Mouse (Mus musculus): ENCODE measurements around the gene Olfr1382.
"Not testable (repeated sequence)": the region's sequence is repeated elsewhere in the genome, so short reads cannot be mapped to it uniquely, and the experiment has no call there.

Olfr1382 gene

GRCm38 (mm10) chr11:49527947-49528346 is at the start of gene Olfr1382:
Olfr1382 (plus strand) TSS chr11:49528247.
- no peak for DNase-seq (ENCODE audit: low read depth, low spot score)

GRCm38 (mm10) chr11:49485973-49486372 is 42.1 kb upstream of the Olfr1382 start:
- DNase-seq (ENCODE audit: low read depth, low spot score) = no peak

- DNase-seq (ENCODE audit: low read depth, low spot score) = not testable (repeated sequence)
These were observed 39.3 kb upstream of the Olfr1382 start, which contains the start of gene Olfr1385 for GRCm38 (mm10) chr11:49488770-49489169. Olfr1385 (plus strand) TSS chr11:49489070.

- DNase-seq (ENCODE audit: low read depth, low spot score) = no peak
These were observed 10.0 kb upstream of the Olfr1382 start for GRCm38 (mm10) chr11:49518086-49518485.

GRCm38 (mm10) chr11:49519348-49519747 is 8.7 kb upstream of the Olfr1382 start, which contains the start of gene Olfr1383:
Olfr1383 (plus strand) TSS chr11:49519648.
- no peak for DNase-seq (ENCODE audit: low read depth, low spot score)

- DNase-seq (ENCODE audit: low read depth, low spot score) = no peak
These were observed 4.7 kb downstream of the Olfr1382 start for GRCm38 (mm10) chr11:49532761-49533160.

- DNase-seq (ENCODE audit: low read depth, low spot score) = not testable (repeated sequence)
These were observed 8.6 kb downstream of the Olfr1382 start for GRCm38 (mm10) chr11:49536631-49537030.

- DNase-seq (ENCODE audit: low read depth, low spot score) = not testable (repeated sequence)
These were observed 15.1 kb downstream of the Olfr1382 start, which contains the start of gene Olfr1381 for GRCm38 (mm10) chr11:49543149-49543548. Olfr1381 (plus strand) TSS chr11:49543449.

- not testable (repeated sequence) for DNase-seq (ENCODE audit: low read depth, low spot score)
These were observed 26.0 kb downstream of the Olfr1382 start for GRCm38 (mm10) chr11:49554033-49554432.

GRCm38 (mm10) chr11:49556578-49556977 is 28.5 kb downstream of the Olfr1382 start, which contains the start of gene Olfr1380:
Olfr1380 (plus strand) TSS chr11:49556878.
- not testable (repeated sequence) for DNase-seq (ENCODE audit: low read depth, low spot score)

GRCm38 (mm10) chr11:49575054-49575453 is 47.0 kb downstream of the Olfr1382 start:
- DNase-seq (ENCODE audit: low read depth, low spot score) = not testable (repeated sequence)

GRCm38 (mm10) chr11:49580452-49580851 is 52.4 kb downstream of the Olfr1382 start:
- DNase-seq (ENCODE audit: low read depth, low spot score) = not testable (repeated sequence)

Measured in retina, adult 2 months (tissue).